In the genomic region with DNA sequence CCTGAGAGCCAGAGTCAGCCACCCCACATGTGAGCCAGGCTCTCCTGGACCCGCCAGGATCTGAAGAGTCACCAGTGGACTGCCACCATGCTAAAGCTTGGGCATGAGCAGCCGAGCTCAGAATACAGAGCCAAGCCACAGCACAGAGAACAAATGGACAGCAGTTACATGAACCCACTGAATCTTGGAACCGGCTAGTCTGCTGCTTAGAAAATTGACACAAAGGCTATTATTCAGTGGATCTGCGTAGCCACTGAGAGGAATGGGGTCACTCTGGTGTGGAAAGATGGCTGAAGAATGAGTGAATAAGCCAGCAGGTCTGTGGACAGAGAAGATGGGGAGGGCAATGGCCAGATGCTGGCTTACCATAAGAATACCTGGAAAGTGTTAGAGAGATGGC, we compare ENCODE assay signal across 12 mouse cellular contexts.
"Had no signal": no experiment of that assay in that cellular context is flagged by ENCODE, and none has a peak within 500 bp of the region (broad histone marks: within the 10 kb centered on the region; RNA-seq: fewer than 3 reads in every experiment).

No protein-coding gene starts in this region.

- DNase-seq: kidney, adult 8-10 months; lung, embryonic 14.5 days; lung, postnatal 10 days; right cerebral cortex, postnatal 4 days; thymus, adult 2 months; thymus, postnatal 25 days had no signal

- H3K4me3 ChIP-seq: limb, embryonic 10.5 days; myocyte; neural tube, embryonic 15.5 days; stomach, embryonic 15.5 days had no signal

- H3K9me3 ChIP-seq: limb, embryonic 10.5 days; neural tube, embryonic 15.5 days; stomach, embryonic 15.5 days had no signal

- H3K36me3 ChIP-seq: neural tube, embryonic 15.5 days had no signal

- H3K27ac ChIP-seq: neural tube, embryonic 15.5 days; stomach, embryonic 15.5 days had no signal

- H3K27me3 ChIP-seq: neural tube, embryonic 15.5 days; stomach, embryonic 15.5 days had no signal

- H3K9ac ChIP-seq: lung, embryonic 14.5 days; neural tube, embryonic 15.5 days; stomach, embryonic 15.5 days had no signal

- H3K4me2 ChIP-seq: liver, embryonic 11.5 days; lung, embryonic 14.5 days; midbrain, embryonic 11.5 days; neural tube, embryonic 15.5 days; stomach, embryonic 15.5 days had no signal
